Mouse (Mus musculus) limb, embryonic 10.5 days (tissue): Measurements from ENCODE around the gene Cox4i1. TPM values are rescaled to one million over a fixed set of nuclear protein-coding genes. Genes with fewer than 3 reads are reported as not detected.

Experiments
- DNase-seq: peaks from one replicate; pipeline ENCODE4 v3.0.0-alpha.2; 2017; ENCODE audit warnings: low spot score
- H3K27ac ChIP-seq: fragments of 300-500 bp; sonication (generic); 2 replicates; pipeline ENCODE4 v1.5.1; 2016; ENCODE audit warnings: mild to moderate bottlenecking
- H3K27me3 ChIP-seq: fragments of 300-500 bp; sonication (generic); 2 replicates; pipeline ENCODE4 v1.6.1; 2016; ENCODE audit warnings: low read depth, mild to moderate bottlenecking; ENCODE audit not compliant: poor library complexity, severe bottlenecking
- H3K36me3 ChIP-seq: fragments of 300-500 bp; sonication (generic); 2 replicates; pipeline ENCODE4 v1.6.1; 2016; ENCODE audit warnings: mild to moderate bottlenecking, moderate library complexity
- H3K4me1 ChIP-seq: fragments of 300-500 bp; sonication (generic); 2 replicates; pipeline ENCODE4 v1.6.1; 2016
- H3K4me3 ChIP-seq: fragments of 300-500 bp; sonication (generic); 2 replicates; pipeline ENCODE4 v1.5.1; 2016; ENCODE audit warnings: mild to moderate bottlenecking, moderate library complexity
- H3K9me3 ChIP-seq: fragments of 300-500 bp; sonication (generic); replicated peaks from 2 replicates; pipeline ENCODE4 v1.6.1; 2016; ENCODE audit warnings: mild to moderate bottlenecking
- WGBS: fragments of 180-500 bp; shearing (Covaris S2); methylation state at CpG from one replicate; pipeline ENCODE4 v1.1.7; 2016; 5-methylcytosine and 5-hydroxymethylcytosine counted together
- polyA plus RNA-seq: library from polyadenylated mRNA; unstranded; fragments of >200 nt; fragmentation: Nextera tagmentation; extraction: Ambion mirVana; gene quantifications from 2 replicates; pipeline ENCODE4 v1.2.1, GENCODE M21; 2016

The Cox4i1 gene
- polyA plus RNA-seq: 879 and 888 TPM in 2 replicates

GRCm38 (mm10) chr8:120667561-120668373, at the start of gene Cox4i1, which contains the start of gene Gm27021:
Cox4i1 (plus strand) TSS chr8:120668222.
Gm27021 (minus strand) TSS chr8:120668079.
- H3K4me3 ChIP-seq: peak within 1 kb of the TSS; percentile 99
- no peaks in the 10 kb centered on the region for H3K27me3 ChIP-seq
- peak within 1 kb of the TSS; percentile 96 for H3K27ac ChIP-seq
- H3K9me3 ChIP-seq: no peaks in the 10 kb centered on the region
- under 1% methylated on average over 104 of the region's 105 CpGs for WGBS
- peaks cover 33% of the 10 kb centered on the region for H3K4me1 ChIP-seq
- peak; percentile 99 for DNase-seq
- peaks cover 55% of the 10 kb centered on the region for H3K36me3 ChIP-seq

DNA sequence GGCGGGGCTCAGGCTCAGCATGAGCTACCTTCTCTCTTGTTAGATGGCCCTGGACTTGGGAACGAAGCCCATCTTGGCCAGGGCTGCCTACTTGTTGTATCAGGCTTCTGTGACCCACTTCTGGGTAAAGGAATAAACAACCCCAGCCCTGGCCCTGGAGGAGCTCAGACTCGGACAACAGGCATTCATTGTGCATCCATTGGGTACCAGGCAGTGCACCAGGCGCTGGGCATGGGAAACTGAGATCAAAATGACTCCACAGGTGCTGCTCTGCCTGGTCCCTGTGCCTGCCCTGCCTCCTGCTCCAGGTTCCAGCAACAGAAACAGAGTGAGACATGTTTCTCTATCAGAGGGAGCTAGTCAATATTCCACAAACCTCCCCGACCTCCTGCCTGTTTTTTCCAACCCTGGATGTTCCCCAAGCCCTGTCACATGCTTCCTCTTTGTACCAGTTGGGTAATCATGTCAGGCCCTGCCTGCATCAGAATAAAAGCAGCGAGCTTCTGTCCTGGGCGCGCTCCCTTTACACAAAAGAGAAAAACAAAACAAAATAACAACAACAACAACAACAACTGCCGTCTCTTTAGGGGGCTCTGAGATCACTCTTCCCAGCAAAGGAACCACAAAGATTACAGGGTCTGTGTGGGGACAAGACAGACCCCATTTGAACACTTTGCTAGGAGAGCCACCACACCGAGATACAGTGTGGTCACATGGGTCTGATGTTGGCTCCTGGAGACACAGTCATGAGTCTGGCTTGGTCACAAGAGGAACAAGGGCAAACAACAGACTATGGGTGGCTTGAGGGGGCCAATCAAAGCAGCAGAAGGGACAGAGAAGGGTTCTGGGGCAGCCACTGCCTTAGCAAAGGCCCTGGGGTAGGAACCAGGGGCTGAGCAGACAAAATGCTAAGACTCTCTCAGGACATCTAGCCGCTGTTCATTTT, 48.5 kb upstream of the Cox4i1 start:
- Histone ChIP-seq H3K4me1 (peaks cover 42% of the 10 kb centered on the region), H3K27me3 (no peaks in the 10 kb centered on the region), H3K36me3 (no peaks in the 10 kb centered on the region), H3K4me3 (no peak overlapping the region), H3K9me3 (no peaks in the 10 kb centered on the region), H3K27ac (peak overlapping the region; percentile 61)
- DNase-seq: no peak
- WGBS: 81% methylated on average over 11 of the region's 11 CpGs

- peak overlapping the region; percentile 61; the same call in 1 of the 2 replicates for H3K27ac ChIP-seq
- H3K4me3 ChIP-seq: no peak overlapping the region
- WGBS: 48% methylated on average over 7 of the region's 7 CpGs
- no peaks in the 10 kb centered on the region for H3K36me3 ChIP-seq
- no peak for DNase-seq
- no peaks in the 10 kb centered on the region for H3K9me3 ChIP-seq
- peaks cover 45% of the 10 kb centered on the region for H3K4me1 ChIP-seq
- no peaks in the 10 kb centered on the region for H3K27me3 ChIP-seq
Observed at GRCm38 (mm10) chr8:120620441-120620840, 47.6 kb upstream of the Cox4i1 start.

DNA sequence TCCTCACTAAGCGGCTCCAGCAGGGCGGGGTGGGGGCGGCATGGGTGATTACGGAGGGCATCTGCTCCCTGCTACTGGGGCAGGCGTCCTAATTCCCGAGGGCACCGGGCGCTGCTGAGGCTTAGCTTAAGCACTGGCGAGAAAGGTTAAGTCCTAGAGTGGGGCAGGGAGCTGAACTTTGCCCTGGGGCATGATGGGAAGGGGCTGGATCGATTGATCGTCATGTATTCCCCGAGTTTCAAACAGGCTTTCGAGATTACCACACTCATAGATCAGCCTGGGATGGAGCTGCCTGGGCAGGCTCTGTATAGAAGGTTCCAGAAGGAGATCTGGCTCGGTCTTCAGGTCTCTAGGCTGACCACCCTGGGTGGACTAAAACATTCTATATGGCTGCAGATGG, 45.9 kb upstream of the Cox4i1 start:
- 78% methylated on average over 14 of the region's 14 CpGs for WGBS
- peak overlapping the region; percentile 47; the same call in 1 of the 2 replicates for H3K27ac ChIP-seq
- no peak overlapping the region for H3K4me3 ChIP-seq
- peaks cover 41% of the 10 kb centered on the region for H3K4me1 ChIP-seq
- DNase-seq: no peak
- H3K36me3 ChIP-seq: no peaks in the 10 kb centered on the region
- no peaks in the 10 kb centered on the region for H3K27me3 ChIP-seq
- H3K9me3 ChIP-seq: no peaks in the 10 kb centered on the region

DNA sequence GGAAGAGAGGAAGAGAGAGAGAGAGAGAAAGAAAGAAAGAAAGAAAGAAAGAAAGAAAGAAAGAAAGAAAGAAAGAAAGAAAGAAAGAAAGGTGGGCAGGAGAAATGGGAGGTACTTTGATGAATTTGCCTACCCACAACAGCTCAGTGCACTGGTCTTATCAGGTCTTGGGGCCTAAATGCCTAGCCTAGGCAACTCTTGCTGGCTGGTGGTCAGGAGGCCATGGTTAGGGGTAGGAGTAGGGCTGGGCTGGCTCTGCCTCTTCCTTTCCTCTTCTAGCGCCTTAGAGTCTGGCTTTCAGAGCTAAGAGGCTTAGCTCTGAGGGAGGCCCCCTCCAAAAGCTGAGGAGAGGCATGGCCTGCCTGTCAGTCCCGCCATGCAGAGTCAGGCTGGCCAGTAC, 44.4 kb upstream of the Cox4i1 start:
- Histone ChIP-seq H3K9me3 (no peaks in the 10 kb centered on the region), H3K36me3 (no peaks in the 10 kb centered on the region), H3K27me3 (no peaks in the 10 kb centered on the region), H3K27ac (no peak overlapping the region; the same call in 1 of the 2 replicates), H3K4me1 (peaks cover 37% of the 10 kb centered on the region), H3K4me3 (no peak overlapping the region)
- no peak for DNase-seq
- WGBS: 41% methylated on average over 2 of the region's 2 CpGs

- no peak for DNase-seq
- H3K27me3 ChIP-seq: peaks cover 17% of the 10 kb centered on the region; the same call in 1 of the 2 replicates
- no peaks in the 10 kb centered on the region for H3K9me3 ChIP-seq
- peaks cover 42% of the 10 kb centered on the region for H3K4me1 ChIP-seq
- no peak overlapping the region for H3K4me3 ChIP-seq
- no peaks in the 10 kb centered on the region for H3K36me3 ChIP-seq
- H3K27ac ChIP-seq: no peak overlapping the region
- 64% methylated on average over 11 of the region's 11 CpGs for WGBS
Observed at GRCm38 (mm10) chr8:120626461-120626860, 41.6 kb upstream of the Cox4i1 start.

DNA sequence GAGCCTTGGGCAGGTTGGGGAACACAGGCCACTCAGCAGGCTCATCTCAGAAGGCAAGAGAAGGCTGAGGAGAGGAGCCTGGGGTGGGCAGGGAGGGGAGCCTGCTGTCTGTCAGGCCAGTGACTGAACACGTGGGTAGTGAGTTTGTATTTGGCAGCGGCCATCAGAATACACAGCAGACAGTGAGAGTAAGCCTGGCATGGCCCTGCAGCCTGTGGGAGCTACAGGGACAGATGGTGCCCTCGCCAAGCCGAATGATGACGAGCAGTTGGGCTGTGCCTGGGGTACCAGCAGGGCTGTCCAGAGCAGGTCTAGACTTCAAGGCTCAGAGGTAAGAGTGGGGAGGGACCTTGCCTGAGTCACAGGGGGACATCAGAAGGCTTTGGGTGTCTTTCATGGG, 40.7 kb upstream of the Cox4i1 start:
- Histone ChIP-seq H3K36me3 (no peaks in the 10 kb centered on the region), H3K27ac (no peak overlapping the region), H3K27me3 (peaks cover 26% of the 10 kb centered on the region), H3K4me3 (no peak overlapping the region), H3K4me1 (peaks cover 42% of the 10 kb centered on the region), H3K9me3 (no peaks in the 10 kb centered on the region)
- 92% methylated on average over 5 of the region's 5 CpGs for WGBS
- DNase-seq: no peak

DNA sequence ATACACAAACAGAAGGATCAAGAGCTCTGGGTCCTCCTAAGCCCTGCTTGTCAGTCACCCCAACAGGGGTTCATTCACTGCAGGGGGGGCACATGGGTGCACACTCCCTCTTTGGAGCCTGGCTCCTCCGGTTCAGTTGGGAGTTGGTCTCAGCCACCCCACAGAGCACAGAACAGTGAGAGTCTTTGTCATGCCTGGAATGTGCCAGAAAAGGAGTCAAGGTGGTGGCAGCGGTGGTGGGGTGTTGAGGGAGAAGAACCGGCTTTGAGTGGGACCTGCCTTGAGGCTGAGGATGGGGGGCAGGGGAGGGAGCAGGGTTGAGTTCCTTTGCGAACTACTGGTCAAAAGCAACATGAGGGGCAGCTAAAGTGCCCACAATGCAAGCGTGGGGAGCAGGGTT, 38.0 kb upstream of the Cox4i1 start:
- no peaks in the 10 kb centered on the region for H3K9me3 ChIP-seq
- peak overlapping the region; percentile 14; the same call in 1 of the 2 replicates for H3K27ac ChIP-seq
- H3K36me3 ChIP-seq: no peaks in the 10 kb centered on the region
- H3K27me3 ChIP-seq: peaks cover 53% of the 10 kb centered on the region
- no peak for DNase-seq
- H3K4me1 ChIP-seq: peaks cover 50% of the 10 kb centered on the region
- WGBS: 57% methylated on average over 5 of the region's 5 CpGs
- H3K4me3 ChIP-seq: no peak overlapping the region

GRCm38 (mm10) chr8:120630848-120631247, 37.2 kb upstream of the Cox4i1 start:
- Histone ChIP-seq H3K4me1 (peaks cover 50% of the 10 kb centered on the region), H3K9me3 (no peaks in the 10 kb centered on the region), H3K27ac (no peak overlapping the region), H3K4me3 (no peak overlapping the region), H3K36me3 (no peaks in the 10 kb centered on the region), H3K27me3 (peaks cover 60% of the 10 kb centered on the region)
- no peak for DNase-seq
- WGBS: 33% methylated on average over 6 of the region's 6 CpGs

- Histone ChIP-seq H3K9me3 (no peaks in the 10 kb centered on the region), H3K4me3 (no peak overlapping the region), H3K36me3 (no peaks in the 10 kb centered on the region), H3K27ac (peak overlapping the region; percentile 23; the same call in 1 of the 2 replicates), H3K4me1 (peaks cover 44% of the 10 kb centered on the region), H3K27me3 (peaks cover 68% of the 10 kb centered on the region)
- DNase-seq: no peak
- 83% methylated on average over 21 of the region's 21 CpGs for WGBS
Observed at GRCm38 (mm10) chr8:120631441-120632375, 36.3 kb upstream of the Cox4i1 start.

- 29% methylated on average over 17 of the region's 17 CpGs for WGBS
- peak overlapping the region; percentile 79 for H3K4me3 ChIP-seq
- peak overlapping the region; percentile 79; the same call in 1 of the 2 replicates for H3K27ac ChIP-seq
- no peaks in the 10 kb centered on the region for H3K36me3 ChIP-seq
- H3K9me3 ChIP-seq: no peaks in the 10 kb centered on the region
- peaks cover 74% of the 10 kb centered on the region for H3K27me3 ChIP-seq
- peak; percentile 39 for DNase-seq
- peaks cover 43% of the 10 kb centered on the region for H3K4me1 ChIP-seq
Observed at GRCm38 (mm10) chr8:120632969-120633664, 34.9 kb upstream of the Cox4i1 start.
